Mouse (Mus musculus) urinary bladder, postnatal 36 days (tissue): Measurements from ENCODE around the gene Cdh10.

ENCODE experiments used
- DNase-seq, 2 experiments: peaks; one replicate each; pipeline ENCODE4 v3.0.0; 2022; ENCODE audit warnings: low spot score in 2 of 2, mixed read lengths in 1 of 2

Cdh10 gene

GRCm38 (mm10) chr15:18975041-18975440, 156.3 kb downstream of the Cdh10 start:
- DNase-seq: no peak

DNA sequence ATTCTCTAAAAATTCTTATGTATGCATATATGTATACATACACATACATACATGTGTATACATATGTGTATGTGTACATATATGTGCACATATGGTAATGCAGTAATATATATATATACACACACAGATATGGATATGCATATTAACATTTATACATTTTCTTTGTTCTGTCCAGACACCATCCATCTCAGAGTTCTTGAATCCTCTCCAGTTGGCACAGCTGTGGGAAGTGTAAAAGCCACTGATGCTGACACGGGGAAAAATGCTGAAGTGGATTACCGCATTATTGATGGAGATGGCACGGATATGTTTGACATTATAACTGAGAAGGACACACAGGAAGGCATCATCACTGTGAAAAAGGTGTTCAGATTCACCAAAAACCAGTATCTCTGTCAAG, 166.1 kb downstream of the Cdh10 start:
- DNase-seq: no peak

DNA sequence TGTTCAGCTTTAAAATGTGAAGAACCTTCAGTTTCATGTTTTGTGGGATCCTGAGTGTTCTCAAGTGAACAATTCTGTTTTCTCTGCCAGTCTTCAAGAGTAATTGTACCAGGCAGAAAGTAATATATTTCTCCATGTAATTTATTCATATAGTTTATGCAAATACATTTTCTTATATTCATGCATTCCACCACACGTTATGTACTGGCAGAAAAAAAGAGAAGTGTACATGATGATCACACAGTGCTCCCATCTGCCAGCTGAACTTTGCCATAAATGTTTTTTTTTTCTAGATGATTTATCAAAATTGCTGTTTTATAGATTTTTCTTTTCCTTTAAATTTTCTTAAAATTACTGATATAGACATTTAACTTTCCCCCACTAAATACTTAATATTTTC, 168.9 kb downstream of the Cdh10 start:
- no peak for DNase-seq

DNA sequence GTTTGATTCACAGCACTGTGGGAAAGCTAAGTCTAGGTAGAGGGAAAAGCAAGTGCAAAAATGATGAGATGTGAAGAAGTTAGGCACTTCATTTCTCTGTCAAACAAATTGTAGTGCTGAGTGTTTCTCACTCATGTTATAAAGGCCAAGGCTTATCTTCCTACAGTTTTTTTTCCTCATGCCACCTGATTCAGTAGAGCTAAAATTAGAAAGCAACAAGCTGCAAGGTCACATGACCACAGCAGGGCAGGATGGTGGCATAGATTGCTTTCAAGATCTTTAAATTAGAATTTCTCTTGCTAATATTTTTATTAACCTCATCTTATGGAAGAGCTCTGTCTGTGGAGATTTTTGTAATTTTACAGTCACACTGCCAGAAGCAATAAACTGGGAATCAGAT, 174.8 kb downstream of the Cdh10 start:
- no peak for DNase-seq

DNA sequence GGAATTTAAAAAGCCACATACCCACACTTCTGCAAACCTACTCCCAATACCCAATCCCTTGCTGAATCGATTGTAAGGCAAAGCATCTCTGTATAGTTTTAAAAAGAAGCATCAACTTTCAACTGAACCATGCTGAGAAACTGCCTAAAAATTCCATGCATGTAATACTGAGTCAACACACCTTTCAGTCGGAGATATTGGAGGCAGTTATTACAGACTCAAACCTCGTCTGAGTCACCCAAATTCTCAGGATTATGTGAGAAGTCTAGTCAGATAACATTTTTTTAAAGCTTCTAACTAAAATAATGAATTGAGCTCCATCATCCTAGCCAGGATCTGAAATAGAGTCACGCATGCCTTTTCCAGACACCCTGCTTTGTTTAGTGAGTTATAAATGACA, 175.5 kb downstream of the Cdh10 start:
- DNase-seq: no peak

DNA sequence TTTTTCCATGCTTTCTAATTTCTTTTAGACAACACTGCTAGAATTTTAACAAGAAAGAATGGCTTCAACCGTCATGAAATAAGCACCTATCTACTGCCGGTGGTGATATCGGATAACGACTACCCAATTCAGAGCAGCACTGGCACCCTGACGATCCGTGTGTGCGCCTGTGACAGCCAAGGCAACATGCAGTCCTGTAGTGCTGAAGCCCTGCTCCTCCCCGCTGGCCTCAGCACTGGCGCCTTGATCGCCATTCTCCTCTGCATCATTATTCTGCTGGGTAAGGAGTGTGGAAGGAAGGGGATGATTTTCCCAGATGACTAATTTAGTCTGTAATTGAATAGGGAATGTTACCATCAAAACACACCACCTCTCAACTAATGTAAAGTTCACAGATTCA, 192.1 kb downstream of the Cdh10 start:
- no peak for DNase-seq

DNA sequence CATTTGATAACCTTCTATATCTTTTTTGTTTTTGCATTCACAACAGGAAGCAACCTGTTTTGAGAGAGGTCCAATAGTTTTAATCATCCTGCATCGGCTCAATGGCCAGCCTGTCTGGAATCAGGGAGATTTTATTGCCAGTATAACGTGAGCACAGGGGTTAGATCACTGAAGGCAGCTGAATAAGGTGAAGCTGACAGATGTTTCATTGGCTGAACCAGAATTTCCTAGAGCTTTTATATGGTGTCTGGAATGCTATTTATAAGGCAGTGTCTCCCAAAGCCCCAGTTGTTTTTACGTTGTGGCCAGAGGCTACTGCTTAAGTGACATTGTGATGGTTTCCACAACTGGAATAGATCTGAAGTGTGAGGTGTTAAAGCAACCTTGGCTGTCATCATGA, 214.2 kb downstream of the Cdh10 start:
- no peak for DNase-seq

DNA sequence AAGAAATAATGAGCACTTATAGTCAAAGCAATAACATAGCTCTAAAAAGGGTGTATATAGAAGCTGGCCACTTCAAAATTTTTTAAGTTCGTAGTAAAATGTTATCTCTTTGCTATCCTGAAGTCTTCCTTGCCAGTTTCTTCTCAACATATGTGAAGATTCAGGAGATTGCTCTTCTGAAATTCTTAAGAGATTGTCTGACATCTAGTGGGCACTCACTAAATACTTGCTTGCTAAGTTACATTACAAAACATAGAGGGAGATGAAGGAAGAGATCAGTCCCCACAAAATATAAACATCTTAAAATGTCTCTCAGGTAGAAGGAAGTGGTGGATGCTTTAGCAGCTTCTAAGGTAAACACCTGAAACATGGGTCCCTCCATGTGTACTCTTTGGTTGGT, 221.3 kb downstream of the Cdh10 start:
- no peak for DNase-seq
